Mouse (Mus musculus): ENCODE measurements around the gene Rraga. TPM values are rescaled to one million over a fixed set of nuclear protein-coding genes. Genes with fewer than 3 reads are reported as not detected.

Rraga gene
- total RNA-seq (2021), result 10 to 100 TPM; 83.4 to 84.7 TPM
- long read RNA-seq, experiment 1, transcript Rraga-201 (1 exons, 1,618 nt), result major isoform, 153 of 153 reads
- long read RNA-seq, experiment 1, partial matches to known transcripts, result 0 of 153 reads
- long read RNA-seq, experiment 1, other reads (novel, unspliced or antisense), result 0 of 153 reads
- long read RNA-seq, experiment 2, transcript Rraga-201 (1 exons, 1,618 nt), result major isoform, 90 of 90 reads
- long read RNA-seq, experiment 2, partial matches to known transcripts, result 0 of 90 reads
- long read RNA-seq, experiment 2, other reads (novel, unspliced or antisense), result 0 of 90 reads

GRCm38 (mm10) chr4:86575283-86575983, at the start of gene Rraga:
Gene Rraga, plus strand, starts transcription at chr4:86575668.
- DNase-seq, result peak; percentile 97

GRCm38 (mm10) chr4:86527162-86528136, 48.0 kb upstream of the Rraga start:
- DNase-seq, result no peak

- no peak for DNase-seq
Measured at GRCm38 (mm10) chr4:86529161-86529560, 46.3 kb upstream of the Rraga start.

- no peak for DNase-seq
Measured at GRCm38 (mm10) chr4:86533406-86534090, 41.9 kb upstream of the Rraga start.

GRCm38 (mm10) chr4:86534091-86534481, 41.4 kb upstream of the Rraga start:
- no peak for DNase-seq

- peak; percentile 47 for DNase-seq
Measured at GRCm38 (mm10) chr4:86537972-86538371, 37.5 kb upstream of the Rraga start.

- no peak for DNase-seq
Measured at GRCm38 (mm10) chr4:86538936-86539335, 36.5 kb upstream of the Rraga start.

- DNase-seq, result no peak
Measured at GRCm38 (mm10) chr4:86541573-86541972, 33.9 kb upstream of the Rraga start.

DNA sequence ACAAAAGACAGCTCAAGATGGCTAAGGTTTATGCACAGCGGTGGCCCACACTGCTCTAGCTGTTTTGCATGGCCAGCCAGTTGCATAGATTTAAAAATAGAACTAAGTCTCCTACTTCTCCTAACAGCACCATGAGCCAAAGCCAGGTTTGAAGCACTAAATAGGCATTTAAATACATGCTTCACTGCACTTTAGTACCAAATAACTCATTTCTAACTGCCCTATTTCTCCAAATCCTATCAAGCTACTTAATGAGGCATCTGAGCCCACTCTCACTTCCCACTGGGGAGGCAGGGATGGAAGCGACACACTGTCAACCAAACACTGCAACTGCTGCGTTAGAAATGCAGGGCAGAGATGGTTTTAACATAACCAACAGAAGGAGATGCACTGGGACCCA, 31.5 kb upstream of the Rraga start:
- no peak for DNase-seq

DNA sequence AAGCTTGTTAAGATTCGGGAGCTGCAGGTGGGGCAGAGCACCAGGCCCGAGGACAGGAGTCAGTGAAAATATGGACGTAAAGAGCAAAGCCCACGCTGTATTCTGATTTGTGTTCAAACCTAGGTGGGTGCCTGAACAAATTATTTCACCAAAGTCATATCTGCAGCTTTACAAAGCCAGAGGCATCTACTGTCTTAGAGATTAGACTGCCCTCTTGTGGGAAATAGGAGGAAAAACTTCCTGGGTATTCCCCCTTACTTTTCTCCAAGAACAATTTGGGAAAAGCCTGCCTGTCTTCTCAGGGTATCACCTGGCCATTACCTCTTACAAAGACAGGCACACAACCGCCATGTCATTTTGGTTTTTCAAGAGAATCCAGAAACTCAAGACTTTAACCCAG, 29.9 kb upstream of the Rraga start:
- DNase-seq, result no peak

DNA sequence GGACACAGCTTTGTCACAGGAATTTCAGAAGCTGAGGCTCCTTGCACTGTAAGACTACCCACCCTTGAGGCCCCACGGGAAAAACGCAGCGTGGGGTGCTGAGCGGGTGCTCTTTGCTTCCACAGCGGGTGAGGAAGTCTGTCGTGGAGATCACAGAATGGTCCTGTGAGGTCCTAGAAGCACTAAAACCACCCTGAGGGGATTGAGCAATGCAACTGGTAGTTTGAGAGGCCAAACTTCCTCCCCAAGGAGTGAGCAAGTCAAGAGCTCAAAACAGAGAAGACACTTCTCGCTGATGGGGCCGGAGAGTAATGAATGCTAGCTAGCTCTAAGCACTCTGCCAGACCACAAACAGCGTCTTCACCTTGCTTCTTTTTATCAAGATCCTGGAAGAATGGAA, 27.1 kb upstream of the Rraga start:
- DNase-seq, result peak; percentile 15

DNA sequence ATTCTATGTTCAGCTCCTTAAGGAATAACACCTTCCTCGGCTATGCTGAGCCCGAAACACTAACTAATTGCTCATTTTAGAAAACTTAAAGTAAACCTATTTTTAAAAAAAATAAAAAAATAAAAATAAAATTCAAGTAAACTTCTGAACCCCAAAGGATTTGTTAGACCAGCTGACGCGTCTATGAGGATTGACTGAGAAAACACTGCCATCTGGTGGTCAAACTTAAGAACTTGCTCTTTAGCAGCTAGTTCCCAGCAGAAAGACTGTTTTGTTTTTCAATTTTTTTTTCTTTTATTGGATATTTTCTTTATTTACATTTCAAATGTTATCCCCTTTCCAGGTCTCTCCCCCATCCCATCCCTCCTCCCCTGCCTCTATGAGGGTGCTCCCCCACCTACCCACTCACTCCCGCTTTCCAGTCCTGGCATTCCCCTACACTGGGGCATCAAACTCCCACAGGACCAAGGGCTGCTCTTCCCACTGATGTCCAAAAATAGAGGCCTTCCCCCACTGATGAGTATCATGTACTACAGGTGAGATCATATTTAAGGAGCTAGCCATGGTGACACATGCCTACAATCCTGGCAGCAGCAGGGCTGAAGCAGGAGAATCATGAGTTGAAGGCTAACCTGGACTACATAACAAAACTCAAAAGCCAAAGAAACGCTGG, 20.3 kb upstream of the Rraga start:
- peak; percentile 33 for DNase-seq

- DNase-seq, result no peak
Measured at GRCm38 (mm10) chr4:86557371-86557770, 18.1 kb upstream of the Rraga start.

- no peak for DNase-seq
Measured at GRCm38 (mm10) chr4:86558228-86558627, 17.2 kb upstream of the Rraga start, which contains the start of gene Saxo1. Gene Saxo1, minus strand, starts transcription at chr4:86558328.

- no peak for DNase-seq
Measured at GRCm38 (mm10) chr4:86559006-86559405, 16.5 kb upstream of the Rraga start.

- DNase-seq, result no peak
Measured at GRCm38 (mm10) chr4:86561061-86561460, 14.4 kb upstream of the Rraga start.

DNA sequence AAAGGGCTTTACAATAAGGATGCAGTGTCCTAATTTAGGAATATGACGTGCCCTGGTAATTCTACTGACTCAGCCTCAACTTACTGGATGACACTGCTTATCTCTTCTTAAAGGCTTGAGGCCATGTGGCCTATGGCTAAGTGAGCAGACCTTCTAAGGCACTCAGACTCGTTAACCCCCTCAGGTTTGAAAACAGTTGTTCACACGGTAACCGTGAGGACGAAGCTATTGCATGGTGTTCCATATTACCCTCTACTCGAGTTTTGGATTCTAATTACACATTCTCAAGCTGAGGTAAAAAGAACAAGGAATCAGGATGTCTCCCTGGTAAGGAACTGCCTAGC, 557 bp upstream of the Rraga start:
- DNase-seq, result no peak

DNA sequence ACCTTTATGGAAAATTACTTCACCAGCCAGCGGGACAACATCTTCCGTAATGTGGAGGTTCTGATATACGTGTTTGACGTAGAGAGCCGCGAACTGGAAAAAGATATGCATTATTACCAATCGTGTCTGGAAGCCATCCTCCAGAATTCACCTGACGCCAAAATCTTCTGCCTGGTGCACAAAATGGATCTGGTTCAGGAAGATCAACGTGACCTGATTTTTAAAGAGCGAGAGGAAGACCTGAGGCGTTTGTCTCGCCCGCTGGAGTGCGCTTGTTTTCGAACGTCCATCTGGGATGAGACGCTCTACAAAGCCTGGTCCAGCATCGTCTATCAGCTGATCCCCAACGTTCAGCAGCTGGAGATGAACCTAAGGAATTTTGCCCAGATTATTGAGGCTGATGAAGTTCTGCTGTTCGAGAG, 663 bp downstream of the Rraga start:
- DNase-seq, result peak; percentile 23

- DNase-seq, result no peak
Measured at GRCm38 (mm10) chr4:86576630-86577225, 1.3 kb downstream of the Rraga start.

DNA sequence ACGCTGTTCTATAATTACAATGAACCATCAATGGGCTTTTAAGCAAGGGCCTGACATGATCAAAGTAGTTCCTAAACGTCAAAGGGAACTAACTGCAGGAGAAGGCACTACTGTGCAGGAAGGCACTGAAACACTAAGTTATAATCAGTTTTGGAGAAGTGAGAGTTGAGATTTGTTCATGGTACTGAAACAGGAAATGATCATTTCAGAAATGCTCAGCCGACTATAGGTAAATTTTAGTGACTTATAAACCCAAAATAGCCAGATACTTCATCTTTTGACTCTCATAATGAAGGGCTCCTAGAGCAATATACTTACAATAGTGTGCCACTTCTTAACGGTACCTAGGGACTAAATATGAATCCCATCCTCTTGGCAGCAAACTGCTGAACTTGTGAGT, 4.6 kb downstream of the Rraga start:
- DNase-seq, result no peak

DNA sequence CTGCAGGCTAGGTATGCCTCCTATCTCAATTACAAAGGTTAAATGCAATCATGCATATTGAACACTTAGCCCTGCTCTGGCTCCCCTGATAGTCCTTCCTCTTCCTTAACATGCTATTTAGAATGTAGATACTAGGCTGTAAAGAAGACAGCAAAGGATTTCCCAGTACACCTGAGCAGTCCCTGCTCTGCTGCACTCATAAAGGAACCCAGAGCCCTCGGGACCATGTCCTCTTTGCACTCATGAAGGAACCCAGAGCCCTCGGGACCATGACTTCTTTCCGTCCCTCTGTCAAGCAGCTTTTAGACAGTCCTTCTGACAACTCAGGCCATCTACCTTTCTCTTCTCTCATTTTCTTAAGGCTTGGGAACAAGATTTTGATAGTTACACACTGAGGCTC, 5.1 kb downstream of the Rraga start:
- no peak for DNase-seq
